Mouse (Mus musculus) embryonic facial prominence, embryonic 11.5 days (tissue): Measurements from ENCODE around the gene Cep295. TPM values are rescaled to one million over a fixed set of nuclear protein-coding genes. Genes with fewer than 3 reads are reported as not detected.

Experiments used
- microRNA-seq: library from miRNA; unstranded; fragments of <30 nt; microRNA quantifications from one replicate; pipeline ENCODE4, GENCODE M21; 2016; ENCODE audit warnings: borderline number of aligned reads
- polyA plus RNA-seq: library from polyadenylated mRNA; unstranded; fragments of >200 nt; fragmentation: Nextera tagmentation; extraction: Ambion mirVana; gene quantifications from 2 replicates; pipeline ENCODE4 v1.2.1, GENCODE M21; 2014

Cep295 gene
- polyA plus RNA-seq, 1 experiment from 2014 or later: 22.0 TPM

Small RNAs within 50 kb of the gene (microRNA-seq; reads per million reads assigned to microRNA genes)
- not detected for gene Gm49349
- gene mmu-mir-7650: not detected

Other genes with a start within 250 kb of the Cep295 start
- gene Hephl1, start 245.7 kb downstream of the Cep295 start, polyA plus RNA-seq: not detected in 2 replicates
- gene Vstm5, start 118.7 kb downstream of the Cep295 start, polyA plus RNA-seq: 1.7 and 1.8 TPM in 2 replicates
- 37.3 and 38.8 TPM in 2 replicates for gene Med17, start 77.9 kb downstream of the Cep295 start, polyA plus RNA-seq
- gene Taf1d, start 51.6 kb downstream of the Cep295 start, polyA plus RNA-seq: 72.9 and 73.3 TPM in 2 replicates
- 5.7 and 5.8 TPM in 2 replicates for gene 4931406C07Rik, start 51.3 kb downstream of the Cep295 start, polyA plus RNA-seq
- gene Smco4, start 135.6 kb upstream of the Cep295 start, polyA plus RNA-seq: 3.5 and 4.8 TPM in 2 replicates